Comparison of ENCODE assay signal across 8 mouse cellular contexts in the genomic region with DNA sequence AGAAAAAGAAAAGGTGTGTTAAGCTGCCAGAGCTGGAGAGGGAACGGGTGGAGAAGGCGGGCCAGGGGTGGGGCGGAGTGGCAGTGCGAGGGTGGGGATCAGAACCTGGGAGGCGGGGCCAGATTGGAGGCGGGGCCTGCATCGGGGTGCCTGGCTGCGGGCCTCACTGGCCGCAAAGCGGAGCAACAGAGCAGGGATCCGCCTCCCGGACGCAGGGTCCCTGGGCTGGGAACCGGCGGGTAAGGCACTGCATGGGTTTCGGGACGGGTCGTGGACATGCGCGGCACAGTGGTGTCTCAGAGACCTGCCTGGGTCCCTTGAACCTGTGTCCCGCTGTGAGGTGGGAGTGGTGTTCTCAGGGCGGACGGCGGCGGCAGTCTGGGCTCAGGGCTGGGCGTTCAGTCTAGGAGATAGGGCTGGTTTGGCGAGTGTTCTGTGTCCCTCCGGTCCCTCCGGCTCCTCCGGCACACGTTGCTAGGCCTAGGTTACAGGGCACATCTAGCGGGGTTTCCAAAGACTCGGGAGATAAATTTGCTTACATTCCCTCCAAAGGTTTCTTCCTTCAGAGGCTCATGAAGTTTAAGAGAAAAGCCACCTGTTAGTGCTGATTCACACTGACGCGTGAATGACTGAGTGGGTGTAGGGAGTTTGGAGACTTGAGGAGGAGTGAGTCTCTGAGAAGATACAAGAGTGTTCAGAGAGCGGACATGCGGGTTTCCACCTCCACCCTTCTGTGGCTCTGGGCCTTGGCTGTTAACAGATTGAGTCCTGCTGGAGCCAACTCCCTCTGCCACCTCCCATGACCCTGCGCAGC. TPM values are rescaled to one million over a fixed set of nuclear protein-coding genes. Genes with fewer than 3 reads are reported as not detected.
DNase-seq lines count a peak whose midpoint lies in the region; ATAC-seq and TF ChIP-seq lines count a peak whose summit lies in the region.

TSS of gene Sh3bp2 (plus strand) at position 176 of the 814 bp plus-strand sequence.

- peak within 1 kb of the TSS; percentile 84 for H3K4me2 ChIP-seq in hindbrain, embryonic 16.5 days (ENCODE audit: low read length)

- peak; percentile 93 for ATAC-seq in hindbrain, embryonic 16.5 days

- 3% methylated on average over 34 of the region's 38 CpGs for WGBS in hindbrain, embryonic 16.5 days
- WGBS in macrophage (ENCODE audit: missing documents) = 5% methylated on average over 38 of the region's 38 CpGs

- H3K4me3 ChIP-seq in gastrocnemius, adult 2 months = peak within 1 kb of the TSS; percentile 71
- H3K4me3 ChIP-seq in hindbrain, embryonic 16.5 days (ENCODE audit: low read length) = peak within 1 kb of the TSS; percentile 58
- peak within 1 kb of the TSS; percentile 88 for H3K4me3 ChIP-seq in macrophage (ENCODE audit: inconsistent target)

- H3K27ac ChIP-seq in gastrocnemius, adult 2 months = peak within 1 kb of the TSS; percentile 84
- H3K27ac ChIP-seq in hindbrain, embryonic 16.5 days (ENCODE audit: low read depth, low read length) = no peak within 1 kb of the TSS
- H3K27ac ChIP-seq in macrophage = peak within 1 kb of the TSS; percentile 100

- no peaks in the 10 kb centered on the region for H3K36me3 ChIP-seq in hindbrain, embryonic 16.5 days (ENCODE audit: control insufficient read depth, insufficient read depth, low read length)
- no peaks in the 10 kb centered on the region; the same call in 1 of the 2 replicates for H3K36me3 ChIP-seq in macrophage (ENCODE audit: inconsistent target)

- peak within 1 kb of the TSS; percentile 68 for H3K9ac ChIP-seq in hindbrain, embryonic 16.5 days (ENCODE audit: low read depth, low read length)

- peaks cover 53% of the 10 kb centered on the region for H3K79me2 ChIP-seq in macrophage (ENCODE audit: inconsistent target)

- peaks cover 2% of the 10 kb centered on the region; the same call in 1 of the 2 replicates for H3K4me1 ChIP-seq in hindbrain, embryonic 16.5 days (ENCODE audit: control insufficient read depth, insufficient read depth, low read depth, low read length)

- intact Hi-C loops in gastrocnemius, adult 2 months (cut with DNase I) = loop anchor here (5.0 kb wide), 1 partner anchor 46 kb away; the partner anchor contains the start of gene Add1

- no peaks in the 10 kb centered on the region for H3K27me3 ChIP-seq in hindbrain, embryonic 16.5 days (replicated peaks; ENCODE audit: control insufficient read depth, insufficient read depth, low read length)

- peak; percentile 85 for DNase-seq in WW6 (ENCODE audit: low read depth, low spot score)
- peak; percentile 74 to 80 for DNase-seq in cerebellum, postnatal 4 days (ENCODE audit: low spot score in 2 of 2)
- peak; percentile 98 for DNase-seq in gastrocnemius, adult 2 months
- DNase-seq in left cerebral cortex, adult 18-20 months (ENCODE audit: low spot score in 2 of 2) = peak; percentile 76 to 81
- peak; percentile 59 for DNase-seq in retina, postnatal 7 days (ENCODE audit: low read depth, low spot score)
- peak; percentile 96 to 99 for DNase-seq in urinary bladder, adult 18-20 months (ENCODE audit: low spot score in 2 of 2)

- peak; percentile 28; the same call in 1 of the 2 replicates for TF ChIP-seq CTCF in gastrocnemius, adult 2 months (IDR thresholded peaks at IDR 0.05)

- H3K9me3 ChIP-seq in hindbrain, embryonic 16.5 days (ENCODE audit: control insufficient read depth, low read length) = no peaks in the 10 kb centered on the region

RNA-seq across cellular contexts. Expression of gene Sh3bp2, which starts in this region (rescaled TPM):
- 1 to 10 TPM in 1 of 2 experiments, under 1 TPM in 1; 0.98 to 7.7 TPM for total RNA-seq in gastrocnemius, adult 2 months (2021)
- 17.1 and 25.5 TPM in 2 replicates for polyA plus RNA-seq in hindbrain, embryonic 16.5 days (2015; fragmentation: Nextera tagmentation; extraction: Ambion mirVana)
- 1 to 10 TPM; 2.4 to 2.9 TPM for total RNA-seq in left cerebral cortex, adult 18-20 months (2021)
- total RNA-seq in macrophage (2018; cell fraction: chromatin; rRNA removed) = 100 to 1,000 TPM; 175 to 607 (median 366) TPM
- total RNA-seq in macrophage (2018; cell fraction: cytosol; rRNA removed) = 100 to 1,000 TPM in 18 of 26 experiments, 10 to 100 TPM in 8; 68.6 to 194 (median 120) TPM
- 100 to 1,000 TPM; 130 to 352 (median 231) TPM for total RNA-seq in macrophage (2018; cell fraction: nucleus; rRNA removed)
- 112 to 135 TPM (median 116 TPM) in 3 replicates for polyA plus RNA-seq in macrophage (2018)
